Mouse (Mus musculus): ENCODE measurements at regions not wholly inside any gene's neighbourhood (a gene's known extent, or its start where the extent isn't known, plus 50 kb on each side); places are given as distances from the start of the nearest gene placed in this dataset.
A peak's percentile ranks its signal among the peaks of the same experiment; 100 is the strongest.

DNA sequence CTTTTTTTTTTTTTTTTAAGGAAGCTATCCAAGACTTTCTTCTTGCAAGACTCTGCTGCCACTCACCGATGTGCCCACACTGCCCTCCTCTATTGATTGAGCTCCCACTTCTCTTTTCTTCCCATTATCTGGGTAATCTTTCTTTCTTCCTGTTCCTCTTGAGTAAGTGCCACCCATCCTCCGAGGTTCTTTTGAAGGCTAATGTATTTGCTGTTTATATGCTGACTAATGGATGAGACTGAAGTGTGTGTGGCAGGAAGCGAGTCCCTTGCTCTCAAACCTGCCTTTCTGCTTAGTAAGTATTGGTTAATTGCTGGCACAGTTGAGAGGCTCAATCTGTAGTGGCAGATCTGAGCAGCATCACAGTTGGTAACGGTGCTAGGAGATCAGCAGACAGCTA is 142.1 kb upstream of the Plxnc1 start:
- H3K4me3 ChIP-seq (ENCODE audit: extremely low read depth, insufficient read depth, insufficient read length): no peak overlapping the region
- no peaks in the 10 kb centered on the region; the same call in 1 of the 2 replicates for H3K4me1 ChIP-seq (ENCODE audit: control insufficient read depth, insufficient read depth, insufficient read length)
- 16% methylated on average over 4 of the region's 4 CpGs for WGBS
- DNase-seq (ENCODE audit: low read depth in 1 of 2, low spot score in 2 of 2): no peak
- TF ChIP-seq CTCF (IDR thresholded peaks at IDR 0.05; ENCODE audit: extremely low read depth, insufficient read depth, insufficient read length, insufficient replicate concordance) (no peak), POLR2A (IDR thresholded peaks at IDR 0.05; ENCODE audit: low read depth, low read length) (no peak)
- no peaks in the 10 kb centered on the region for H3K36me3 ChIP-seq (ENCODE audit: control insufficient read depth, insufficient read depth, low read length)
- no peak overlapping the region for H3K27ac ChIP-seq (ENCODE audit: insufficient read depth, low read length)
- H3K27me3 ChIP-seq (ENCODE audit: control insufficient read depth, insufficient read depth, low read length): no peaks in the 10 kb centered on the region

GRCm38 (mm10) chr10:95085688-95086268 is 141.1 kb upstream of the Plxnc1 start:
- H3K36me3 ChIP-seq (ENCODE audit: control insufficient read depth, insufficient read depth, low read length): no peaks in the 10 kb centered on the region
- WGBS: 76% methylated on average over 8 of the region's 8 CpGs
- DNase-seq (ENCODE audit: low read depth in 1 of 2, low spot score in 2 of 2): no peak
- no peaks in the 10 kb centered on the region for H3K27me3 ChIP-seq (ENCODE audit: control insufficient read depth, insufficient read depth, low read length)
- H3K4me3 ChIP-seq (ENCODE audit: extremely low read depth, insufficient read depth, insufficient read length): no peak overlapping the region
- no peaks in the 10 kb centered on the region; the same call in 1 of the 2 replicates for H3K4me1 ChIP-seq (ENCODE audit: control insufficient read depth, insufficient read depth, insufficient read length)
- no peak for TF ChIP-seq POLR2A (IDR thresholded peaks at IDR 0.05; ENCODE audit: low read depth, low read length)
- no peak for TF ChIP-seq CTCF (IDR thresholded peaks at IDR 0.05; ENCODE audit: extremely low read depth, insufficient read depth, insufficient read length, insufficient replicate concordance)
- H3K27ac ChIP-seq (ENCODE audit: insufficient read depth, low read length): no peak overlapping the region

DNA sequence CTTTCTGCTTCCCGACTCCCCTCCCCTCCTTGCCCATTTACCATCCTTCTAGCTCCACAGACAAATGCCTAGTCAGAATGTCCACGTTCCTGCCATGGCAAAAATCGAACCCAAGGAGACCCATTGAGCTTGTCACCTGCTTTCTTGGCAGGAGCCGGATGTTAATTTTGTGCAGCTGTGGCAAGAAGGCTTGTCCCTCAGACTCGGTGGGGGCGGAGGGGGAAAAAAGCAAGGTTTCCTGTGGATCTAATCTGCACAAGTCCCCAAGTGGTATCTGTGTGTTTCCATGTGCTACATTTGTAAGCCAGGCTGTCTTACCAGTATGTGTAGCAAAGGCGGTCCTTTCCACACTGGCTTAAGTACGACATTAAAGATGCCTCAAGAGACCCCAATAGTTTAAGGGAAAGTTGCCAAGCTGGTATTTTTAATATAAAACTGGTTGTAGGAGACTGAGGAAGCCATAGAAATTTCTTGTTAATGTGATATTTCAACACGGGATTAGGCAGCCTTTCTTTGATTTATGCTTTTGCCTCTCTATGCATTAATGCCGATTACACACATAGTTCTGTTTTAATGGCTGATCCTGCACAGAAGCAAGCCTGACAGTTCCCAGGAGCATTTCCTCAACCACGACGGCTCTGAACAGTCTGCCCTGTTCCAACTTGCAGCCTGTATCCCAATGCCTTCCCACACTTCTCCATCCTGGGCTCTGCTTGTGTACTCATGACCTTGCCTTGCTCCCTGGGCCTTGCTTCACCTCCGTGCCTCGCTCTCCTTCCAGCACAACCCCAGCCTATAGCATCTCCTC is 138.9 kb upstream of the Plxnc1 start:
- H3K27me3 ChIP-seq (ENCODE audit: control insufficient read depth, insufficient read depth, low read length): no peaks in the 10 kb centered on the region
- WGBS: 66% methylated on average over 14 of the region's 14 CpGs
- no peak overlapping the region for H3K4me3 ChIP-seq (ENCODE audit: extremely low read depth, insufficient read depth, insufficient read length)
- H3K36me3 ChIP-seq (ENCODE audit: control insufficient read depth, insufficient read depth, low read length): no peaks in the 10 kb centered on the region
- DNase-seq (ENCODE audit: low read depth in 1 of 2, low spot score in 2 of 2): no peak
- TF ChIP-seq CTCF (IDR thresholded peaks at IDR 0.05; ENCODE audit: extremely low read depth, insufficient read depth, insufficient read length, insufficient replicate concordance) (no peak), POLR2A (IDR thresholded peaks at IDR 0.05; ENCODE audit: low read depth, low read length) (no peak)
- H3K27ac ChIP-seq (ENCODE audit: insufficient read depth, low read length): no peak overlapping the region
- no peaks in the 10 kb centered on the region; the same call in 1 of the 2 replicates for H3K4me1 ChIP-seq (ENCODE audit: control insufficient read depth, insufficient read depth, insufficient read length)

DNA sequence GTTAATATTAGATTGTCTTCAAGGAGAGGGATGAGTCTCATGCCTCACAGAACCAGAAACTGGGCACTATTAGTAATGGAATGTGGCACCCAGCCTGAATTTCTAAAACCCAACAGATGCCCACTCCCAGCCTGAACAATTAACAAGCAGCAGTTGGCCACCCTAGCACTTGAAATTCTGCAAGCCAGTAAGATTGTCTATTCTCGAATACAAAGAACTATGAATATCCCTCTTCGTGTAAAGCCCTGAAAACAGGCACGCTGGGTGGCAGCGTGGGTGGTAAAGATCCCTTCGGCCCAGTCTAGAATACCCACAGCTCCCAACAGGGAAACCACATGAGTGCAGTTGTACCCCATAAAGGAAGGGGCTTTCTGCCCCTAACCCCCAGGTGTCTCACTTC is 138.0 kb upstream of the Plxnc1 start:
- 70% methylated on average over 5 of the region's 5 CpGs for WGBS

GRCm38 (mm10) chr10:95079979-95080378 is 135.3 kb upstream of the Plxnc1 start:
- H3K27ac ChIP-seq (ENCODE audit: insufficient read depth, low read length): no peak overlapping the region
- H3K4me3 ChIP-seq (ENCODE audit: extremely low read depth, insufficient read depth, insufficient read length): no peak overlapping the region
- H3K27me3 ChIP-seq (ENCODE audit: control insufficient read depth, insufficient read depth, low read length): no peaks in the 10 kb centered on the region
- DNase-seq (ENCODE audit: low read depth in 1 of 2, low spot score in 2 of 2): no peak
- H3K4me1 ChIP-seq (ENCODE audit: control insufficient read depth, insufficient read depth, insufficient read length): peaks cover 1% of the 10 kb centered on the region
- H3K36me3 ChIP-seq (ENCODE audit: control insufficient read depth, insufficient read depth, low read length): no peaks in the 10 kb centered on the region
- no peak for TF ChIP-seq POLR2A (IDR thresholded peaks at IDR 0.05; ENCODE audit: low read depth, low read length)
- TF ChIP-seq CTCF (IDR thresholded peaks at IDR 0.05; ENCODE audit: extremely low read depth, insufficient read depth, insufficient read length, insufficient replicate concordance): no peak
- 85% methylated on average over 5 of the region's 5 CpGs for WGBS

More for the DNA sequence above, 138.0 kb upstream of the Plxnc1 start:
- TF ChIP-seq POLR2A (IDR thresholded peaks at IDR 0.05; ENCODE audit: low read depth, low read length): no peak
- no peak for TF ChIP-seq CTCF (IDR thresholded peaks at IDR 0.05; ENCODE audit: extremely low read depth, insufficient read depth, insufficient read length, insufficient replicate concordance)
- no peak for DNase-seq (ENCODE audit: low read depth in 1 of 2, low spot score in 2 of 2)
- no peaks in the 10 kb centered on the region for H3K36me3 ChIP-seq (ENCODE audit: control insufficient read depth, insufficient read depth, low read length)
- H3K4me3 ChIP-seq (ENCODE audit: extremely low read depth, insufficient read depth, insufficient read length): no peak overlapping the region
- H3K27ac ChIP-seq (ENCODE audit: insufficient read depth, low read length): no peak overlapping the region
- no peaks in the 10 kb centered on the region for H3K27me3 ChIP-seq (ENCODE audit: control insufficient read depth, insufficient read depth, low read length)
- H3K4me1 ChIP-seq (ENCODE audit: control insufficient read depth, insufficient read depth, insufficient read length): no peaks in the 10 kb centered on the region; the same call in 1 of the 2 replicates

GRCm38 (mm10) chr10:95076421-95076820 is 131.8 kb upstream of the Plxnc1 start:
- Histone ChIP-seq H3K27ac (ENCODE audit: insufficient read depth, low read length) (peak overlapping the region; percentile 44; the same call in 1 of the 2 replicates), H3K36me3 (ENCODE audit: control insufficient read depth, insufficient read depth, low read length) (no peaks in the 10 kb centered on the region), H3K27me3 (ENCODE audit: control insufficient read depth, insufficient read depth, low read length) (no peaks in the 10 kb centered on the region), H3K4me3 (ENCODE audit: extremely low read depth, insufficient read depth, insufficient read length) (no peak overlapping the region), H3K4me1 (ENCODE audit: control insufficient read depth, insufficient read depth, insufficient read length) (peaks cover 6% of the 10 kb centered on the region)
- TF ChIP-seq POLR2A (IDR thresholded peaks at IDR 0.05; ENCODE audit: low read depth, low read length) (no peak), CTCF (IDR thresholded peaks at IDR 0.05; ENCODE audit: extremely low read depth, insufficient read depth, insufficient read length, insufficient replicate concordance) (no peak)
- WGBS: 82% methylated on average over 5 of the region's 5 CpGs
- no peak for DNase-seq (ENCODE audit: low read depth in 1 of 2, low spot score in 2 of 2)

- 91% methylated on average over 4 of the region's 4 CpGs for WGBS
- Histone ChIP-seq H3K4me1 (ENCODE audit: control insufficient read depth, insufficient read depth, insufficient read length) (peaks cover 6% of the 10 kb centered on the region), H3K36me3 (ENCODE audit: control insufficient read depth, insufficient read depth, low read length) (no peaks in the 10 kb centered on the region), H3K27me3 (ENCODE audit: control insufficient read depth, insufficient read depth, low read length) (no peaks in the 10 kb centered on the region), H3K4me3 (ENCODE audit: extremely low read depth, insufficient read depth, insufficient read length) (no peak overlapping the region), H3K27ac (ENCODE audit: insufficient read depth, low read length) (peak overlapping the region; percentile 44; the same call in 1 of the 2 replicates)
- no peak for TF ChIP-seq CTCF (IDR thresholded peaks at IDR 0.05; ENCODE audit: extremely low read depth, insufficient read depth, insufficient read length, insufficient replicate concordance)
- no peak for TF ChIP-seq POLR2A (IDR thresholded peaks at IDR 0.05; ENCODE audit: low read depth, low read length)
- DNase-seq (ENCODE audit: low read depth in 1 of 2, low spot score in 2 of 2): no peak
Observed at GRCm38 (mm10) chr10:95075897-95076296, 131.3 kb upstream of the Plxnc1 start.
